Mouse (Mus musculus) midbrain, embryonic 12.5 days (tissue): ENCODE data around the gene Col9a2. TPM values are rescaled to one million over a fixed set of nuclear protein-coding genes. Genes with fewer than 3 reads are reported as not detected.

Experiments
- ATAC-seq: fragments of 200-750 bp; cut with Nextera tagmentation; 2 replicates; pipeline ENCODE4 v1.8.0; 2017; ENCODE audit warnings: low read depth, moderate TSS enrichment, moderate library complexity; ENCODE audit not compliant: low FRiP score
- H3K27ac ChIP-seq: fragments of 300-500 bp; sonication (generic); replicated peaks from 2 replicates; pipeline ENCODE4 v1.5.1; 2016; ENCODE audit warnings: mild to moderate bottlenecking
- H3K27me3 ChIP-seq: fragments of 300-500 bp; sonication (generic); 2 replicates; pipeline ENCODE4 v1.6.1; 2016; ENCODE audit warnings: mild to moderate bottlenecking
- H3K36me3 ChIP-seq: fragments of 300-500 bp; sonication (generic); 2 replicates; pipeline ENCODE4 v1.6.1; 2016
- H3K4me1 ChIP-seq: fragments of 300-500 bp; sonication (generic); 2 replicates; pipeline ENCODE4 v1.6.1; 2016
- H3K4me2 ChIP-seq: fragments of 300-500 bp; sonication (generic); replicated peaks from 2 replicates; pipeline ENCODE4 v1.6.1; 2016; ENCODE audit warnings: mild to moderate bottlenecking, moderate library complexity
- H3K4me3 ChIP-seq: fragments of 300-500 bp; sonication (generic); 2 replicates; pipeline ENCODE4 v1.5.1; 2016; ENCODE audit warnings: mild to moderate bottlenecking
- H3K9ac ChIP-seq: fragments of 300-500 bp; sonication (generic); replicated peaks from 2 replicates; pipeline ENCODE4 v1.6.1; 2016; ENCODE audit warnings: mild to moderate bottlenecking, moderate library complexity
- H3K9me3 ChIP-seq: fragments of 300-500 bp; sonication (generic); 2 replicates; pipeline ENCODE4 v1.6.1; 2016; ENCODE audit warnings: mild to moderate bottlenecking
- WGBS: fragments of 180-500 bp; shearing (Covaris S2); methylation state at CpG from one replicate; pipeline ENCODE4 v1.1.7; 2016; 5-methylcytosine and 5-hydroxymethylcytosine counted together
- polyA plus RNA-seq: library from polyadenylated mRNA; unstranded; fragments of >200 nt; fragmentation: Nextera tagmentation; extraction: Ambion mirVana; gene quantifications from 2 replicates; pipeline ENCODE4 v1.2.1, GENCODE M21; 2016

Col9a2 gene
- polyA plus RNA-seq, 1 experiment from 2014 or later, result 17.9 TPM

DNA sequence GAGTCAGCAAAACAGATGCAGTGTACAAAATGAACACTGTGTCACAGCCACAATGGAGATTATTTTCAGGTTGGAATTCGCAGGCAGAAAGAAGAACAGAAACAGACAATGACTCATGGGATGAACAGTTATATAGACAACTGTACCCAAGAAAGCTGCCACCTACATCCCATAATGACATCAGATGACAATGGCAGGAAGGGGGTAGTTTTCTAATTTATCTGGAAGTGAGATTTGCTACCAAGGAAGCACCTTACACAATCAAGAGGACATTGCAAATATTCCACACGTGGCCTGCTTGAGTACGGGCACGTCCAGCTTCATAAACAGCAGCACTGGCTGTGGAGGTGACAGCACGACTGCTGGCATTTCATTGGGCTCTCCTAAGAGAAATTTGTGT lies 30.0 kb upstream of the Col9a2 start:
- ATAC-seq, result no peak
- 83% methylated on average over 5 of the region's 5 CpGs for WGBS
- no peak overlapping the region for H3K4me3 ChIP-seq

DNA sequence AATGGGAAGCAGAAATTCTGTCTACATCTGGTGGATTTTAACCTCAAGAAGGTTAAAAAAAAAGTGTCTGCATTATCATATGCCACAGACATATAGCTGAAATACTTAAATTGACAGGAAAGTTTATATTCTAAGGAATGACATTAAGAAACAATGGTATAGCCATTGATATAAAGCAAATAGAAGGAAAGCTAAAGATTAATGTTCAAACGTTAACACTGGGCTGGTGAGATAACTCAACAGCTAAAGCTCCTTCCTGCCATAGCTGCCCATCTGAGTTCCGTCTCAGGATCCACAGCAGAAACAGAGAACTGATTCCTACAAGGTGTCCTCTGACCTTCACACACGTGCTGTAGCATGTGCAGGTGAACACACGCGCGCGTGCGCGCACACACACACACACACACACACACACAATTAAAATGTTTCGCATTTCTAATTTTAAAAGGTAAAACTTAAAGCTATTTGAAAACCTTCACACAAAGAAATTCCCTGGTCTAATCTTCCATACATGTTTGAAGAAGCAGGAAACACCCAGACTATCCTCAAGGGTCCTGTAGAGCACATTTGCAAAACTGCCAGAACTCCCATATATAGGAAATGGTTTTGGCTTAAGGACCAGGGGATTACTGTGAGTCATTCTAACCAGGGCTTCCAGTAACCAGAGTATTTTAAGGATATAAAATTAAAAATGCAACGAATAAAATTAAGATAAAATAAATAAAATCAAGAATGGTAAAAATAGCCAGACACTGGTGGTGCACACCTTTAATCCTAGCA lies 28.2 kb upstream of the Col9a2 start:
- H3K36me3 ChIP-seq, result no peaks in the 10 kb centered on the region
- H3K27me3 ChIP-seq, result peaks cover 4% of the 10 kb centered on the region; the same call in 1 of the 2 replicates
- peaks cover 15% of the 10 kb centered on the region for H3K4me1 ChIP-seq
- no peak overlapping the region for H3K4me2 ChIP-seq
- ATAC-seq, result no peak
- H3K27ac ChIP-seq, result no peak overlapping the region
- no peak overlapping the region for H3K9ac ChIP-seq
- no peaks in the 10 kb centered on the region for H3K9me3 ChIP-seq
- WGBS, result 88% methylated on average over 11 of the region's 11 CpGs
- H3K4me3 ChIP-seq, result no peak overlapping the region

More for the DNA sequence above, 30.0 kb upstream of the Col9a2 start:
- peaks cover 13% of the 10 kb centered on the region for H3K27me3 ChIP-seq
- H3K9ac ChIP-seq, result no peak overlapping the region
- no peak overlapping the region for H3K4me2 ChIP-seq
- H3K4me1 ChIP-seq, result peaks cover 9% of the 10 kb centered on the region
- no peaks in the 10 kb centered on the region for H3K9me3 ChIP-seq
- H3K27ac ChIP-seq, result no peak overlapping the region
- no peaks in the 10 kb centered on the region for H3K36me3 ChIP-seq

DNA sequence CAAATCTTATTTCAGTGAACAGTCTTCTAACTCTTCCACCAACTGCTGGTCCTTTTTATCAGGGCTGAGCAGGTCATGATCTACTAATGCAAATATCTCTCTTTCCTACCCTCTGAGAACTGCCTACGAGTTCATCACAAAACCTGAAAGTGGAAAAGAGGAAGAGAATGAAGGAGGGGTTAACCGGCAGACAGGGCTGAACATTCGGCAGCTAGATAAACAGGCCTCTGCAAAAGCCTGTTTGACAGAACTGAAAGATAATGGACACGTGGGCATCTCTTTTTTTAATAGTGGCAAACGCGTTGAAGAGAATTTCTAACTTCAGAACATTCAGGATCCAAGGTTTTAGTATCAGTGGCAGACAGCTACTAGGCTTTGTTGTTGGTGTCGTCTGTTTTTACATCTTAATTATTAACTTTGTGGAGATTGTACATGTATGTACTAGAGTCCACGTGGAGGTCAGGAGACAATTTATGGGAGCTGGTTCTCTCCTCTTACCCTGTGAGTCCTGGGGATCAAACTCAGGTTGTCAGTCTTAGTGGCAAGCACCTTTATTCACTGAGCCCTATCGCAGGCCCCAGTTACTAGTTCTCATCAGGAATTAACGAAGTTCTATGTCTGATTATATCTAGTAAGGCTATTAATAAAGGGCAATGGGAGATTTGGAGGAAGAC lies 24.5 kb upstream of the Col9a2 start:
- 83% methylated on average over 10 of the region's 10 CpGs for WGBS
- Histone ChIP-seq H3K27me3 (no peaks in the 10 kb centered on the region; the same call in 1 of the 2 replicates), H3K9me3 (no peaks in the 10 kb centered on the region), H3K36me3 (no peaks in the 10 kb centered on the region), H3K27ac (no peak overlapping the region), H3K9ac (no peak overlapping the region; the same call in 1 of the 2 replicates), H3K4me2 (0 out of 2 replicates have a peak overlapping the region, but pooled peaks have one; percentile 96), H3K4me1 (peaks cover 15% of the 10 kb centered on the region), H3K4me3 (no peak overlapping the region)
- ATAC-seq, result no peak

DNA sequence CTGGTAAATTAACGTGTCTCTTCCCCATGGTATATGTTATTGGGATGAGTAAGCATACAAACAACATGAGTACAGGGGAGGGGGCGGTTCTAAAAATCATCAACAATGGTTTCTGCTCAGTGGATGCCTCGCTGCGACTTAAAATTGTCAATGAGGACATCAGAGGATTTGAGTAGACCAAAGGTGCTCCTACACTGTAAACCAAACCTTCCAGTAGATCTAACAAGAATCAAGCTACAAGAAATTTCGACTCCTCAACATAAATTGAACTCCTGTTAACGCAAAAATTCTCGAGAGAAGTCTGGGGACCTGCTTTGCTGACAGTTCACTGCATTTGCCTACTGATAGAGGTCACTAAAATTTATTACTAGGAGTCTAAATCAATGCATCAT lies 23.9 kb upstream of the Col9a2 start:
- Histone ChIP-seq H3K9me3 (no peaks in the 10 kb centered on the region), H3K27me3 (no peaks in the 10 kb centered on the region; the same call in 1 of the 2 replicates), H3K27ac (no peak overlapping the region), H3K9ac (peak overlapping the region; percentile 91; the same call in 1 of the 2 replicates), H3K36me3 (no peaks in the 10 kb centered on the region), H3K4me1 (peaks cover 14% of the 10 kb centered on the region), H3K4me2 (peak overlapping the region; percentile 96), H3K4me3 (no peak overlapping the region)
- no peak for ATAC-seq
- WGBS, result 84% methylated on average over 7 of the region's 7 CpGs

DNA sequence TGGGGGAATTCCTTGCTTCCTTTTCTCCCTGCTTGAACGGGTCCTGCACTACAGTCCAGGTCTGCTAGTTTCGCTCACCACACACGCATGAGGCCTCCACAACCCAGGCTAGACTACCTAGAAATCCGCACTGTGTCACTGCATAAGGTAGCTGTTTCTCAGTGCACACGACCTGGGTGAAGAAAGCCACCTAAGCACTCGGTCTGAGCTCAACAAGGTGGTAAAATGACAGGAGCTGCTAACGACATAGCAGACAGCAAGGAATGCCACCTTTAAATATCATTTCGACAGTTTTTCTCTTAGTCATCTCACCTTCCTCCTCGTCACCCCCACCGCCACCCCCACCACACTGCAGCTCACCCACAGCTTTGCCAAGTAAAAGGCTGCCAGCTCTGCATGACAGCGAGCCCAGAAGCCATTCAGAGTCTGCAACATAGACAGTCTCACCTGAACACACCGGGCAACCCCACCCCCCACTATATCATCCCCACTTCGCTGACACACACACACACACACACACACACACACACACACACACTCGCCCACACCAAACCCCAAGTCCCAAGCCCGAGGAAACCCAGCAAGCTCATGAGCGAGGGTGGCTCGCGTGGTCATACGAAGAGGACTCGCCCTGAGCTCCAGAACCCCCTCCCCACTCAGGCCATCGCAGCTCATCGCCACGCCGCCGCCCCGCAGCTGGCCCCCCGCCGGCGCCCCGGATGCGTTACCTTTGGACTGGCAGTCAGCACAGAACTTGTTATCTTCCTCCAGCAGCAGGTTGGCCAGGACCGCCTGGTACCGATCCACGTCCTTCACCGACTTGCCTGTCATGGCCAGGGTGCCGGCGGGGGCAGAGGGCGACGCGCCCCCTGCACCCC lies 22.9 kb upstream of the Col9a2 start:
- peaks cover 14% of the 10 kb centered on the region for H3K4me1 ChIP-seq
- no peaks in the 10 kb centered on the region for H3K36me3 ChIP-seq
- peak overlapping the region; percentile 96 for H3K4me2 ChIP-seq
- peak overlapping the region; percentile 82 for H3K27ac ChIP-seq
- peak overlapping the region; percentile 91 for H3K9ac ChIP-seq
- peaks cover 6% of the 10 kb centered on the region for H3K27me3 ChIP-seq
- peak; percentile 23 for ATAC-seq
- peak overlapping the region; percentile 82 for H3K4me3 ChIP-seq
- H3K9me3 ChIP-seq, result no peaks in the 10 kb centered on the region
- WGBS, result 8% methylated on average over 38 of the region's 40 CpGs

DNA sequence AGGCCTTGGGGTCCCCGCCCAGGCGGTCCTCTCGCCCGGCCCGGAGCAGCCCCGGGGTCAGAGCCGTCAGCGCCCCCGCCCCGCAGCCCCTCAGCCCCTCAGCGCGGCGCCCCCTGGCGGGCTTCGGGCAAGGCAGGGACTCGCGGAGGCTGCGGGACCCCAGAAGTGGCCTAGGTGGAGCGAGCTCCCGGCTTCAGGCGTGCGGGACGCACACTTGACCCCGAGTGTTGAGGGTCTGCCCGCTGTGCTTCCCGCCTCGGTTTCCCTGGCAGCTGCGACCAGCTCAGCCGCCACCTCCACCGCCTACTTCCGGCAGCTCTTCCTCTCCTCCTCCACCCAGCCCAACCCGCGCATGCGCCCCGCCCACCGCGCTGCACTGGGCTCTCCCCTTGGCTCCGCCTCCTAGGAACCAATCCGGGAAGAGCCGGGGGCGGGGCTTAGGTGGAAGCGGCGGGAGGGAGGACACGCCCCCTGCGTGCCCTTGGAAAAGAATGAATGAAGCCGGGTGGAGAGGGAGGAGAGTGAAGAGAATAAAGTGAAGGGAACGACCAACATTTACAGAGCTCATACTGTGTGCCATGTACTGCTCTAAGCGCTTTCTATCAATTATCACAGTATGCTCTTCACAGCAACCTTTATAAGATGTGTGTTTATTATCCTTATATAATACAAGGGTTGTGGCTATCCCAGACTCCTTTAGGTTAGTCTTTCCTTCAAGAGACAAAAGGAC lies 22.1 kb upstream of the Col9a2 start, which contains the start of gene Smap2:
Smap2 (minus strand) TSS at position 320 of the 730 bp plus-strand sequence.
- peak within 1 kb of the TSS; percentile 91 for H3K9ac ChIP-seq
- ATAC-seq, result peak; percentile 97
- H3K4me3 ChIP-seq, result peak within 1 kb of the TSS; percentile 82
- peaks cover 6% of the 10 kb centered on the region for H3K27me3 ChIP-seq
- peaks cover 14% of the 10 kb centered on the region for H3K4me1 ChIP-seq
- H3K27ac ChIP-seq, result peak within 1 kb of the TSS; percentile 82
- no peaks in the 10 kb centered on the region for H3K36me3 ChIP-seq
- H3K4me2 ChIP-seq, result peak within 1 kb of the TSS; percentile 96
- H3K9me3 ChIP-seq, result no peaks in the 10 kb centered on the region
- under 1% methylated on average over 38 of the region's 48 CpGs for WGBS

DNA sequence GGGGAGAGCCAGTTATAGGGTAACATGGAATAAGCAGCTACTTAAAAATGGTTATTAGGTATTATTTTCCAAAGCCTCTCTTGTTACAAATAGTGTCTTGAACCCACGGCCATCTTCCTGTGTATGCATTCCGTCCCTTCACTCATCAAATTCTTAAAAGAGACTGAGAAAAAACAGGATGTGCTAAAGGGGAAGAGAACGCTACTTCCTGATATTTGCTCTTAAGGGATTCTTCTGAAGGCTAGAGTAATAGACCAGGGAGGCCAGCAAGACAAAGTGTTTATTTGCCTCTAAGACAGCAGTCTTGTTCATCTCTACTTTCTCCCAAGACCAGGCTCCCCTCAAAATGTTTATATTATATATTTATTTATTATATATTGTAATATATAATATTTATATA lies 20.9 kb upstream of the Col9a2 start:
- Histone ChIP-seq H3K4me1 (peaks cover 14% of the 10 kb centered on the region), H3K27me3 (peaks cover 6% of the 10 kb centered on the region), H3K4me3 (no peak overlapping the region), H3K9me3 (no peaks in the 10 kb centered on the region), H3K36me3 (no peaks in the 10 kb centered on the region), H3K9ac (no peak overlapping the region), H3K27ac (no peak overlapping the region), H3K4me2 (no peak overlapping the region)
- WGBS, result 93% methylated on average over 3 of the region's 3 CpGs
- no peak for ATAC-seq

DNA sequence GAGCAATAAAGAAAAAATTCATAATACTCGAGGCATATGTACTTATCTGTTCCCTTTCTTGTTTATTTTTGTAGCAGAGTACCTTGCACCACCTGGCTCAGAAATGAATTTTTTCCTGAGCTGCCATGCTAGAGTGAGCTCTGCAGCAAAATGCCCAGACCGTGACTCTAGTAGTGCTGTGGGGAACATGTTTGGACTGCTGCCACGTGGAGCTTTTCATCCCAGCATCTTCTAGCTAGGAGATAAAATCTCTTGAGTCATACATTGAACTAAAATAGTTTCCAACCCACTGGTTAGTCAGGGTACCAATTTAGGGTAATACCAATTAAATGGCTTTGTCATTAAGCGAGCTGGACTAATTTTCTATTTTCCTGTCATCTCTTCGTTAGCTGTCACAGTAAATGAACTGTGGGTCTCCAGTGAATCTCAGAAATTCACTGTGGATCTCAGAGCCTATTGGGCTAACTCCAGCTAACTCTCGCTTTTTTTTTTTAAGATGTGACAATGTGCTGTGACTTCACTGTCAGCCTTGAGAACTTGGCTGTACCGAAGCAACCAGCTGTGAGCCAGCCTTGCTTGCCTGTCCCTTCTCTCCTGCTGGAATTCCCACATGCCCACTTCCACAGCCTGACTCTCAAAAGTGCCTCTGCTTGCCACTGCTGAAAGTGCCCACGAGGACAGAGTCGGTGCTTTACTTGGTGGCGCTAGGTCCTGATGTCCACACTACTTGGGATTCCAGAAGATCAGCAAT lies 19.0 kb upstream of the Col9a2 start:
- no peak overlapping the region for H3K4me2 ChIP-seq
- H3K4me1 ChIP-seq, result peaks cover 13% of the 10 kb centered on the region
- 79% methylated on average over 10 of the region's 10 CpGs for WGBS
- H3K27me3 ChIP-seq, result peaks cover 6% of the 10 kb centered on the region
- no peak overlapping the region for H3K9ac ChIP-seq
- no peak overlapping the region for H3K4me3 ChIP-seq
- no peaks in the 10 kb centered on the region for H3K9me3 ChIP-seq
- no peak overlapping the region for H3K27ac ChIP-seq
- ATAC-seq, result no peak
- no peaks in the 10 kb centered on the region for H3K36me3 ChIP-seq

DNA sequence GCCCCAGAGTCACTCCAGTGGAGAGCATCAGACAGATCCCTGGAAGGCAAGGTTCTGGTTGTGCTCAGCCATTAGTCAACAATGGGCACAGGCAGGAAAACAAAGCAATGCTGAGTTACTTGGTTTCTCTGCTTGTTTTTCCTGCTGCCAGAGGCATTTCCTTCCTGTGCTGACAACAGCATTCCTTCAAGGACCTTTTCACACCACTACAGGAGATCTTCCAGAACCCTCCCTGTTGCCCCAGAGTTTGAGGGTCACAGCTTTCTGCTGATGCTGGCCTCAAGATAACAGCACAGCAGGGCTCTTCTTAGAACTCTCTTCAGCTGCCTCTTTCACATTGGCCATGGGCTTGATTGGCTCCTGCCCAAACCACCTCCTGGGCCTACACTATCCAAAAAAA lies 17.3 kb upstream of the Col9a2 start:
- no peaks in the 10 kb centered on the region for H3K9me3 ChIP-seq

DNA sequence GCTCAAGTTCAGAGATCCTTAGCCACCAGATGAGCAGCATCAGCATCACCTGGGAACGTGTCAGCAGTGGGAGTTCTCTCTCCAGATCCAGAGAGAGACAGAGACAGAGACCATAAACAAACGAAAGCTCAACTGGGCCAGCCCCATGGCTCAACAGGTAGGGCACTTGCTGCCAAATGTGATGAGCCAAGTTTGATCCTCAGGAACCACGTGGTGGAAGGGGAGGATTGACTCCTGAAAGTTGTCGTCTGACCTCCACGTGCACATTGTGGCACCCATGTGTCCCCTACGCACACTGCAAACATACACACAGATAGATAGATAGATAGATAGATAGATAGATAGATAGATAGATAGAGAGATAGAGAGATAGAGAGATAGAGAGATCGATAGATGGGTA lies 15.7 kb upstream of the Col9a2 start:
- H3K27me3 ChIP-seq, result peaks cover 9% of the 10 kb centered on the region
- no peak for ATAC-seq
- no peak overlapping the region for H3K27ac ChIP-seq
- no peak overlapping the region for H3K9ac ChIP-seq
- H3K4me2 ChIP-seq, result no peak overlapping the region
- no peak overlapping the region for H3K4me3 ChIP-seq
- no peaks in the 10 kb centered on the region for H3K4me1 ChIP-seq
- WGBS, result 84% methylated on average over 7 of the region's 7 CpGs
- H3K9me3 ChIP-seq, result no peaks in the 10 kb centered on the region
- no peaks in the 10 kb centered on the region for H3K36me3 ChIP-seq

More for the DNA sequence above, 17.3 kb upstream of the Col9a2 start:
- Histone ChIP-seq H3K27ac (no peak overlapping the region), H3K4me2 (no peak overlapping the region), H3K27me3 (peaks cover 6% of the 10 kb centered on the region), H3K36me3 (no peaks in the 10 kb centered on the region), H3K9ac (no peak overlapping the region), H3K4me3 (no peak overlapping the region), H3K4me1 (no peaks in the 10 kb centered on the region)
- no peak for ATAC-seq

DNA sequence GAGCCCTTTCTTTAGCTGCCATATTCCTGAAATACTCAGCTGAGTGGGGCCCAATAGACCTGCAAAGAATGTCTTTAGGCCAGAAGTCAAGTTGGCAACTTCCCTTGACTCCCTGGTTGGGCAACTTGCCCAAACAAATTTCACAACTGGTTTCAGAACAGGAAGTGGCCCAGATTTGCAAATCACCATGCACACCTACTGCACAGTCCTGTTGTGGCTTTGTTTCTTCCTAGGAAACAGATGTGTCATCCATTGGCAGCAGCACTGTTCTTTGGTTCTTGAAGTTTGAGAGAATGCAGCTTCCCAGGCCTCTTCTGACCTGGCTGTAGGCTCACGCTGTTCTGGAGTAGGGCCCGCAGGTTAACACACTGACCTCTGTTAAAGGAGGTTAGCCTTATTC lies 15.2 kb upstream of the Col9a2 start:
- no peak overlapping the region for H3K4me2 ChIP-seq
- no peak overlapping the region for H3K4me3 ChIP-seq
- no peak overlapping the region for H3K9ac ChIP-seq
- H3K27ac ChIP-seq, result no peak overlapping the region
- WGBS, result 90% methylated on average over 2 of the region's 2 CpGs
- H3K27me3 ChIP-seq, result peaks cover 12% of the 10 kb centered on the region
- no peaks in the 10 kb centered on the region for H3K9me3 ChIP-seq
- no peak for ATAC-seq
- no peaks in the 10 kb centered on the region for H3K4me1 ChIP-seq
- no peaks in the 10 kb centered on the region for H3K36me3 ChIP-seq
